Mouse (Mus musculus): ENCODE data around the gene Lgr4.

DNA sequence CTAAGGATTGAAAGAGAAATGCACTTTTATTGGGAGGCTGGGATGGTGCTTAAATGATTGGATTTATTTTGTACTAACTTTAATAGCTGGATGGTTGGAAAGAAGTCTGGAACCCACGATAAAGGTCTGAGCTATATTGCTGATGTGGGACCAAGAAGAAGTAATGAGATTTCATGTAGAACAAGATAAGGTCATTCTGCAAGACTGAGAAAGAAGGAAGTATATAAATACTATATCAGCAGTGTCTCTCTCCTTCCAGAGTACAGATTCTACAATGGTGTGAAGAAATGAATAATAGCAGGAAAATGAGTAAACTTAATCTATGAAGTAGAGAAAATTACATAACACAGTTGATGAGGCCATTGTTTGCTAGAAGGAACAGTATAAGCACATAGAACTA lies 103.0 kb downstream of the Lgr4 start:
- no peak for TF ChIP-seq CTCF (conservative IDR thresholded peaks at IDR 0.05; ENCODE audit: low read length)
- TF ChIP-seq POU5F1 (IDR thresholded peaks at IDR 0.05; ENCODE audit: borderline replicate concordance, low read length): no peak
- no peak for TF ChIP-seq NANOG (IDR thresholded peaks at IDR 0.05; ENCODE audit: borderline replicate concordance, low read length)
